Mouse (Mus musculus) gastrocnemius, adult 2 months (tissue): Measurements from ENCODE around the gene Nkx2-1. TPM values are rescaled to one million over a fixed set of nuclear protein-coding genes. Genes with fewer than 3 reads are reported as not detected.
"Not testable (repeated sequence)": the region's sequence is repeated elsewhere in the genome, so short reads cannot be mapped to it uniquely, and the experiment has no call there.

Experiments
- DNase-seq: peaks from one replicate; pipeline ENCODE4 v3.0.0; 2022
- H3K27ac ChIP-seq: fragments of 200-600 bp; 2 replicates; pipeline ENCODE4 v1.8.1; 2022; ENCODE audit warnings: mild to moderate bottlenecking
- H3K4me3 ChIP-seq: fragments of 200-600 bp; 2 replicates; pipeline ENCODE4 v1.8.1; 2022; ENCODE audit warnings: mild to moderate bottlenecking, moderate library complexity
- CTCF ChIP-seq: fragments of 200-600 bp; IDR thresholded peaks from 2 replicates; pipeline ENCODE4 v1.8.1; 2022; ENCODE audit warnings: antibody characterized with exemption, mild to moderate bottlenecking, moderate library complexity
- intact Hi-C: fragments of 180-260 bp; cut with DNase I; formaldehyde crosslinking; loops from one replicate; pipeline ENCODE4 v1.15.1; 2025
- total RNA-seq, 2 experiments: library from RNA; stranded (reverse); gene quantifications; 2 replicates each; pipeline ENCODE4 v1.2.3; 2021

Gene Nkx2-1
- total RNA-seq, 2 experiments from 2014 or later: not detected

GRCm38 (mm10) chr12:56532142-56532541 is 4.6 kb downstream of the Nkx2-1 start:
- H3K27ac ChIP-seq: no peak overlapping the region
- intact Hi-C loops: no loop called here
- H3K4me3 ChIP-seq: no peak overlapping the region
- no peak for TF ChIP-seq CTCF
- no peak for DNase-seq

DNA sequence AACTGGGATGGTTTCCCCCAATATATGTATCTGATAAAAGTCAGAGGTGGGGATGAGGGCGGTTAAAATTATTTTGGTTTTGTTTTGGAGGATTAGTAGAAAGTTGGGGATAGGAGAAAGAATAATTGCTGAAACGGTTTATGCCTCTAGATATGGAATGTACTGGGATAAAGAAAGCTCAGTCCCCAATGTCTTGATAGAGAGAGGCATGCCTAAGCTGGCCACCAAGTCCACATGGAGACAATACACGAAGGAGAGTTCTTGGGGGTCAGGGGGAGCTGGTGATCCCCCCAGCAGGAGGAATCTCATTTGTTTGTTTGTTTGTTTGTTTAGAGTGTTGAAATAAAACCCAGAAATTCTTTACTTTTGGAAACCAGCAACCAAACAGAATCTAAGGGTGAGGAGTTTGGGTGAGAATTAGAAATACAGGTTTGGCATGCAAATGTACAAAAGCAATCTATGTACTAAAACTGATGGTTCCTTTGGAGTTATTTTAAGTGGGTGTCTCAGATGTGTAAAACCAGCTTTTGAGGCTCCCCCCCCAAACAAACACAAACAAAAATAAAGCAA is 5.6 kb downstream of the Nkx2-1 start:
- H3K4me3 ChIP-seq: no peak overlapping the region
- no peak for TF ChIP-seq CTCF
- intact Hi-C loops: no loop called here
- no peak for DNase-seq
- H3K27ac ChIP-seq: no peak overlapping the region

- Histone ChIP-seq H3K4me3 (no peak overlapping the region), H3K27ac (no peak overlapping the region)
- intact Hi-C loops: loop anchor here (5.0 kb wide), 1 partner anchor 473 kb away; no protein-coding TSS in a partner anchor
- TF ChIP-seq CTCF: no peak
- DNase-seq: no peak
Measured at GRCm38 (mm10) chr12:56529931-56530330, 6.8 kb downstream of the Nkx2-1 start.

DNA sequence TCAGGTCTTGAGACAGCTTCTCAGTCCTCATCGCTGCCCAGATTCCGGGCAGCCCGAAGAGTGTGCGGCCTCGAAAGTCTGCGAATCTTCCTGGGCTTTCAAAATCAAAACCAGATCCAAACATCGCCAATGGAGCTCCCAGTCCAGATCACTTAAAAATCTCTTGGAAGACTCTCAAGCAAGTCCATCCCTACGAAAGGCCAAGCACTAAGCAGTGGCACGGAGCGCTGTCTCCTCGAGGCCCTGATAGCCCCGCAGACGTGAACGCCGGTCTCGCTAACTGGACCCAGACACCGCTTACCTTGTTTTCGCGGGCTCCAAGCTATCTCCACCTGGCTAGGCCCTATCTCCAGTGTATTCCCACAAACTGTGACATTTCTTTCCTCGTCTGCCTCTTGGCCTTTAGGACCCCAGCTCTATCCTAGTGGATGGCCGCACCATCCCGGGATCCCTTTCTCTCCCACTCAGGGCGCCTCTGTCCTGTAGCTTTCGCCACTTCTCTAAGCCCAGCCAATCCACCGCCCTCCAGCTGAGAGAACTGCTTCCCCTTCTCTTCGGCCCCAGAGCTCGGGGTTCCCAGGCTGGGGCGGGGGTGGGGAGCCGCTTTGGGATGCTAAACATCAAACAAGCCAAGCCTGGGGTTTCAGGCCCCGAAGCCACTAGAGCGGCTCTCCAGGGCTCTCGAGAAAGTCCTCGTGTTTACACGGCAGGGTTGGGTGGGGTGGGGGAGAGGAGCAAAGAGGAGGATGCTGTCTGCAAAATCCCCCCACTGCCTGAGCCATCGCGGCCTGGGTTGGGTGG is 7.6 kb downstream of the Nkx2-1 start:
- Histone ChIP-seq H3K27ac (no peak overlapping the region), H3K4me3 (no peak overlapping the region)
- no peak for TF ChIP-seq CTCF
- intact Hi-C loops: loop anchor here (5.0 kb wide), 1 partner anchor 472 kb away; no protein-coding TSS in a partner anchor
- no peak for DNase-seq

DNA sequence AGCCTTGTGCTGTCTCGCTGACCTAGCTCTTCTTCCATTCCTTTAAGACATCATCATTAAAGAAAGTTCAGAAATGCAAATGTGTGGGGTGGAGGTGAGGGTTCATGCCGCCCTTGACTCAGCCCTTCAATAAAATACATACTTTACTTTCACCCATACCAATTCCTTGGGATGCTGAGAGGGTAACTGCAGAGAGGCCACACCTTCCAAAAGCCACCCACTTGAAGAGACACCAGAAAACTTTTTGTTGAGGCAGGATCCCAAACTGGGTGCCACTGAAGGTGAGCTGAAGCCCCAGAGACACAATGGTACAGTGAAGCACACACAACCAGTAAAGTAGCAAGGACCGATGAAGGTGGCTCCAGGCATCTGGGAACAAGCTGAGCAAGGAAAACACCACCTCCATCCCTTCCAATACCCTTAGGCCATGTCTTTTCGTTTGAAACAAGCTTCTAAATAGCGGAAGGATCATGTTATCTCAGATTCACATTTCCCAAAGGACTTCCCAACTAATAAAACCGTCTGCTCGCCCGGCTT is 8.6 kb downstream of the Nkx2-1 start:
- H3K27ac ChIP-seq: no peak overlapping the region
- intact Hi-C loops: loop anchor here (5.0 kb wide), 1 partner anchor 471 kb away; no protein-coding TSS in a partner anchor
- H3K4me3 ChIP-seq: no peak overlapping the region
- TF ChIP-seq CTCF: no peak
- no peak for DNase-seq

DNA sequence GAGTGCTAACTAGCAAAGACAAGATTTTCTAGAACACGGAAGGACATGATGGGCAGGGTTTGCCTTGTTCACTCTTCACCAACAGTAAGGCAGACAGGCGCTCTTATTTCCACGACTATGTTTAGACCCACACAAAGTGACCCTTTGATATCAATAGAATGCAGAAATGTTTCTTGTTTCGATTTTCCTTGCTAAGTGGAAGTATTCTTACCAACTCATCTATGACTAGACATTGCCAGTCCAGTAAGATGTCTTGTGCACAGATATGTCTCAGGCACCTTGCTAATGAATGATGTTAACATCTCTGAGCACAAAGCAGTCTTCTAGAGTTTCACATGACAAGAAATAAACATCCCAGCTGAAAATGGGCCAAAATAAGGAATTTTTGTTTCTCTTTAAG is 9.6 kb downstream of the Nkx2-1 start:
- intact Hi-C loops: loop anchor here (5.0 kb wide), 1 partner anchor 470 kb away; no protein-coding TSS in a partner anchor
- TF ChIP-seq CTCF: no peak
- no peak overlapping the region for H3K4me3 ChIP-seq
- H3K27ac ChIP-seq: no peak overlapping the region
- DNase-seq: no peak

DNA sequence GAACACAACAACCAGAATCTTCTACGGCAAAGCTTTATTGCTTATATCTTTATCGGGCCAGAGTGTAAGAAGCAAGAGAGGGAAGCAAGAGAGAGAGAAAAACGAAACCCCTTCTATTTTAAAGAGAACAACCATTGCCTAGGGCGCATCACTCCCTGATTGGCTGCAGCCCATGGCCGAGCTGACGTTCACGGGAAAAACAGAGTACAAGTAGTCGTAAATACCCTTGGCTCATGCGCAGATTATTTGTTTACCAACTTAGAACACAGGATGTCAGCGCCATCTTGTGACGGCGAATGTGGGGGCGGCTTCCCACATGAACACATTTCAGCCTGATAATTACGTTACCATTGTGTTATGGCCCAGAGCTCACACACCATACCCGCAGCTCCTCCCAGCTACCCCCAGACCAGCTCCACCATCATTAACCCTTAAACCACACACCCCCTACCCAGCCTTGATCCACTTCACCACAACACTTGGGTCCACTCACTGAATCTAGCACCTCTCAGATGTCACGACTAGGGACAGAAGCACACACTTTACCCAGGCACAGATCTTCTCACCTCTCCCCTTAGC is 11.4 kb downstream of the Nkx2-1 start:
- DNase-seq, H3K27ac ChIP-seq, H3K4me3 ChIP-seq: not testable (repeated sequence)
- TF ChIP-seq CTCF: peak; percentile 20; the same call in 1 of the 2 replicates
- intact Hi-C loops: loop anchor here (5.0 kb wide), 1 partner anchor 468 kb away; no protein-coding TSS in a partner anchor

GRCm38 (mm10) chr12:56524201-56524600 is 12.5 kb downstream of the Nkx2-1 start:
- TF ChIP-seq CTCF: no peak

DNA sequence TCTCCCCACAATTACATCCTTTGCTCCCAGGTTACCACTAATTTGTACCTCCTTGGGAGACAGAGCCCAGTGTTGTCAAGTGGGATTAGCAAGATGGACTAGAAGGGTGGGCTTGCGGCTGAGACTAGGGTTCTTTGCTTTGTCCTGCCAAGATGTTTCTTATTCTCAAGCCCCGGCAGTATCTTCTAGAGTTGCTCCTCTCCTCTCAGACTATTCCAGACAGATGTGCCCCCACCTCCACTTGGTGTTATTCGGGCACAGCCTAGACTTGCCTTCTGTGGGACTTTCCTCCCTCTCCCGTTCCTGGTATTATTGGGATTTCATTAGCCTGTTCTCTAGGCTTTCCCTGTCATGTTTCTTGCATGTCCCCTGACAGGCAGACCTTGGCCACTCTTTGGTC is 14.5 kb downstream of the Nkx2-1 start:
- Histone ChIP-seq H3K4me3 (no peak overlapping the region), H3K27ac (no peak overlapping the region)
- DNase-seq: no peak
- intact Hi-C loops: no loop called here
- no peak for TF ChIP-seq CTCF

More at GRCm38 (mm10) chr12:56524201-56524600, 12.5 kb downstream of the Nkx2-1 start:
- no peak overlapping the region for H3K4me3 ChIP-seq
- intact Hi-C loops: no loop called here
- DNase-seq: no peak
- H3K27ac ChIP-seq: no peak overlapping the region

DNA sequence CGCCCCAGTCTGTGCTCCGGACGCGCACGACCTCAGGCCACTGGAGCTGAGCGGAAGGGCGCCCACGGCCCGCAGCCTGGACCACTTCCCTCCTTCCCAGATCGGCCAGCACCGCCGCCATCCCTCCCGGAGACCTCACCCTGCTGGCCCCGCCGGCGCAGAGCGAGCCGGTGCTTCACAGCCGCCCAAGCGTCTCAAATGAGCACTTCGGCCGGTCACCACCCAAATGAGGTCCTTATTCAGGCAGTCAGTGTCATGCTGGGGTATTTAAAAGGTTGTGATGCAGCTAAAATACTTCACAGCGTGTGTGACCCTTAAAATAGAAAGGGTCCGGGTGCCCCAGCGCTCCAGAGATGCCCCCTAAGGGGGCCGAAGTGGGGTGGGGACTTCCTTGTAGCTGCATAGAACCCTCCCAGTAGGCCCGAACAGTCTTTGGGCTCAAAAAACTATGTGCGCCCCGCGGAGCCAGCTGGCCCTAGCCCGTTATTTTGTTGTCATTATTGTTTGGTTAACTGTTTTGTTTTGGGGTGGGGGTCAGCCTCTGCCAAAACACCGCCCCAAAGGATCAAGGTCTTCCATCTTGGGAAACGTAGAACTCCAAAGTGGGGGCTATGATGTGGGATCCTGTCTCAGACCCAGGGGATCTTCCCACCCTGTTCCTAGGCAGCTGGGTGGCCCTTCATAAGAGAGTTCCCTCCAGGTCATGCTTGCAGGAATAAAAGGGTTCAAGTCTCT is 15.4 kb downstream of the Nkx2-1 start:
- no peak overlapping the region for H3K27ac ChIP-seq
- no peak for DNase-seq
- intact Hi-C loops: no loop called here
- no peak for TF ChIP-seq CTCF
- no peak overlapping the region for H3K4me3 ChIP-seq

DNA sequence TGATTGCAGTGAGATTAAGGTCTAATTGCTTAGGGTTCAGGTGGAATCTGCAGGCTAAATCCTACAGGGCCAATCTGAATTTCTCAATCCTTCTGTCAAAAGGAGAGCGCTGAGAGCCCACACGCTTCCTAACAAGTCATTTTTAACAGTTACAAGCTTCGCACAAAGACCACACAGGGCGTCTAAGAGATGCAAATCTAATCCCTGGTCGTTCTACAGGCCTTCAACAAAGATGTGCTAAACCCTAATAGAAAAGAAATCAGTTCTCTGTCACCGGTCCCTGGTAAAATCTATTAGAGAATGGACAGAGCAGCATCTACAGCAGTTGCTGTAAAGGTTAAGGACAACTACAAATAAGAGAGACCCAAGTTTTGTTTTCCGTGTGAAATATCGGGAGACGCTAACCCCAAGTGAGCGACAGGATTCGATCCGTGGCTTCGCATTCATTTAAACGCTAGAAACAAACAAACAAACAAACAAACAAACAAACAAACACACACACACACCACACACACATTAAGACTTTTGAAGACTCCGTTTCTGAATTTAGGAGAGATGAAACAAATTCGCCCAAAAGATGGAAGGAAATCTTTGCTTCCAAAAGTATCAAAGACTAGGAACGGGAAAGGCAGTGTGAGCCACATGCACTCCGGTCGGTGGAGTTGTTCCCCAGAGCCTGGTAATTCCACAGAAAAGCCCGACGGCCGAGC is 16.2 kb downstream of the Nkx2-1 start:
- TF ChIP-seq CTCF: no peak
- H3K4me3 ChIP-seq: no peak overlapping the region
- no peak overlapping the region for H3K27ac ChIP-seq
- no peak for DNase-seq
- intact Hi-C loops: no loop called here

DNA sequence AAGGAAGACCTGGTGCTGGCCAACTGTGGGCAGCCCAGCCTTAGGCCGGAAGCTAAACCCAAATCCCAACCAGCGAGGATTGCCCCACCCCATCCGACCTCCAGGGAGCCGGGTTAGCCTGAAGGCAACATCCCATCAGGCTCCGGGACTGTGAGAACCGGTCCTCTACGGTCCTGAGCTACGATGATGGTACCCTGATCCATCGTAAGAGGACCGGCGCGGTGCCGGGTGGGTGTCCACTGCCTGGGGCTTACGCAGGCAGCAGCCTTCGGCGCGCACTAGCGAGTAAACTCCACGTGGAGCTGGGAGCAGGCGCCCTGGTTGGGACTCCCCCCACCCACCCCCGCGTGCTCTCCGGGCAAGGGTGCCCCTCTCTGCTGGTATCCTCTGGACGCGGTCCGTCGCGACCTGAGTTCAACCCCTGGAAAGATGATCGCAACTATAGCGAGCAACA is 16.9 kb downstream of the Nkx2-1 start:
- H3K27ac ChIP-seq: no peak overlapping the region
- intact Hi-C loops: no loop called here
- DNase-seq: no peak
- no peak for TF ChIP-seq CTCF
- H3K4me3 ChIP-seq: no peak overlapping the region
